Mouse (Mus musculus): Measurements from ENCODE around the gene Dlx2.

The Dlx2 gene

GRCm38 (mm10) chr2:71540611-71541417 is 5.7 kb downstream of the Dlx2 start:
- peak; percentile 60 for DNase-seq (ENCODE audit: low read depth, low spot score)

- no peak for DNase-seq (ENCODE audit: low read depth, low spot score)
Observed at GRCm38 (mm10) chr2:71534242-71535052, 12.1 kb downstream of the Dlx2 start.

GRCm38 (mm10) chr2:71533094-71533493 is 13.5 kb downstream of the Dlx2 start:
- no peak for DNase-seq (ENCODE audit: low read depth, low spot score)

- no peak for DNase-seq (ENCODE audit: low read depth, low spot score)
Observed at GRCm38 (mm10) chr2:71531990-71532970, 14.3 kb downstream of the Dlx2 start.

GRCm38 (mm10) chr2:71531124-71531590 is 15.4 kb downstream of the Dlx2 start:
- no peak for DNase-seq (ENCODE audit: low read depth, low spot score)

- DNase-seq (ENCODE audit: low read depth, low spot score): no peak
Observed at GRCm38 (mm10) chr2:71530391-71531123, 16.0 kb downstream of the Dlx2 start.

- DNase-seq (ENCODE audit: low read depth, low spot score): peak; percentile 97
Observed at GRCm38 (mm10) chr2:71529511-71530351, 16.8 kb downstream of the Dlx2 start.

- no peak for DNase-seq (ENCODE audit: low read depth, low spot score)
Observed at GRCm38 (mm10) chr2:71528714-71529510, 17.6 kb downstream of the Dlx2 start.

- DNase-seq (ENCODE audit: low read depth, low spot score): no peak
Observed at GRCm38 (mm10) chr2:71528014-71528713, 18.4 kb downstream of the Dlx2 start, which contains the start of gene Dlx1. TSS of gene Dlx1 (plus strand) at chr2:71528113.

- no peak for DNase-seq (ENCODE audit: low read depth, low spot score)
Observed at GRCm38 (mm10) chr2:71527323-71528013, 19.1 kb downstream of the Dlx2 start.

GRCm38 (mm10) chr2:71526595-71527322 is 19.8 kb downstream of the Dlx2 start:
- DNase-seq (ENCODE audit: low read depth, low spot score): no peak

- DNase-seq (ENCODE audit: low read depth, low spot score): no peak
Observed at GRCm38 (mm10) chr2:71524763-71525162, 21.8 kb downstream of the Dlx2 start.

- DNase-seq (ENCODE audit: low read depth, low spot score): no peak
Observed at GRCm38 (mm10) chr2:71523431-71523830, 23.1 kb downstream of the Dlx2 start.

GRCm38 (mm10) chr2:71522871-71523270 is 23.7 kb downstream of the Dlx2 start:
- no peak for DNase-seq (ENCODE audit: low read depth, low spot score)

GRCm38 (mm10) chr2:71517466-71518099 is 29.0 kb downstream of the Dlx2 start:
- no peak for DNase-seq (ENCODE audit: low read depth, low spot score)

- DNase-seq (ENCODE audit: low read depth, low spot score): no peak
Observed at GRCm38 (mm10) chr2:71516995-71517394, 29.6 kb downstream of the Dlx2 start.

Measured in 3T3-L1 (cell line).